Mouse (Mus musculus) lung, embryonic 15.5 days (tissue): ENCODE data around the gene Slc22a16. TPM values are rescaled to one million over a fixed set of nuclear protein-coding genes. Genes with fewer than 3 reads are reported as not detected.

Experiments
- ATAC-seq: fragments of 200-750 bp; cut with Nextera tagmentation; 2 replicates; pipeline ENCODE4 v1.8.0; 2017; ENCODE audit warnings: moderate number of reproducible peaks, borderline replicate concordance; ENCODE audit not compliant: low FRiP score, low TSS enrichment; ENCODE audit errors: extremely low read depth
- H3K27ac ChIP-seq: fragments of 300-500 bp; sonication (generic); 2 replicates; pipeline ENCODE4 v1.5.1; 2015; ENCODE audit warnings: moderate library complexity, mild to moderate bottlenecking, inconsistent platforms
- H3K27me3 ChIP-seq: fragments of 300-500 bp; sonication (generic); 2 replicates; pipeline ENCODE4 v1.6.1; 2015; ENCODE audit warnings: inconsistent platforms
- H3K36me3 ChIP-seq: fragments of 300-500 bp; sonication (generic); 2 replicates; pipeline ENCODE4 v1.6.1; 2015; ENCODE audit warnings: inconsistent platforms
- H3K4me1 ChIP-seq: fragments of 300-500 bp; sonication (generic); 2 replicates; pipeline ENCODE4 v1.6.1; 2015; ENCODE audit warnings: inconsistent platforms
- H3K4me2 ChIP-seq: fragments of 300-500 bp; sonication (generic); 2 replicates; pipeline ENCODE4 v1.6.1; 2015; ENCODE audit warnings: inconsistent platforms, mild to moderate bottlenecking, moderate library complexity
- H3K4me3 ChIP-seq: fragments of 300-500 bp; sonication (generic); 2 replicates; pipeline ENCODE4 v1.5.1; 2015; ENCODE audit warnings: mild to moderate bottlenecking, inconsistent platforms
- H3K9ac ChIP-seq: fragments of 300-500 bp; sonication (generic); 2 replicates; pipeline ENCODE4 v1.6.1; 2015; ENCODE audit warnings: inconsistent platforms
- H3K9me3 ChIP-seq: fragments of 300-500 bp; sonication (generic); 2 replicates; pipeline ENCODE4 v1.6.1; 2016; ENCODE audit warnings: inconsistent platforms
- WGBS: fragments of 180-500 bp; shearing (Covaris S2); methylation state at CpG from one replicate; pipeline ENCODE4 v1.1.7; 2015; 5-methylcytosine and 5-hydroxymethylcytosine counted together
- polyA plus RNA-seq: library from polyadenylated mRNA; unstranded; fragments of >200 nt; fragmentation: Nextera tagmentation; extraction: Ambion mirVana; gene quantifications from 2 replicates; pipeline ENCODE4 v1.2.1, GENCODE M21; 2015

Slc22a16 gene
- not detected in 2 replicates for polyA plus RNA-seq

- 82% methylated on average over 12 of the region's 12 CpGs for WGBS
These were observed at the start of gene Slc22a16 for GRCm38 (mm10) chr10:40570036-40570435. Gene Slc22a16, plus strand, starts transcription at chr10:40570336.

GRCm38 (mm10) chr10:40521579-40521978 lies 48.6 kb upstream of the Slc22a16 start:
- Histone ChIP-seq H3K4me2 (no peak overlapping the region), H3K27me3 (0 out of 2 replicates have a peak, but pooled peaks cover 2% of the 10 kb centered on the region), H3K4me1 (peaks cover 19% of the 10 kb centered on the region; the same call in 1 of the 2 replicates), H3K27ac (0 out of 2 replicates have a peak overlapping the region, but pooled peaks have one; percentile 8), H3K9me3 (no peaks in the 10 kb centered on the region), H3K9ac (no peak overlapping the region), H3K4me3 (no peak overlapping the region), H3K36me3 (no peaks in the 10 kb centered on the region)
- ATAC-seq: no peak; the same call in 1 of the 2 replicates
- WGBS: 36% methylated on average over 12 of the region's 12 CpGs

More at GRCm38 (mm10) chr10:40570036-40570435, at the start of gene Slc22a16:
- Histone ChIP-seq H3K9ac (no peak within 1 kb of the TSS), H3K4me3 (no peak within 1 kb of the TSS), H3K4me2 (no peak within 1 kb of the TSS), H3K4me1 (no peaks in the 10 kb centered on the region), H3K27me3 (no peaks in the 10 kb centered on the region), H3K9me3 (no peaks in the 10 kb centered on the region), H3K36me3 (no peaks in the 10 kb centered on the region), H3K27ac (no peak within 1 kb of the TSS)
- no peak for ATAC-seq

GRCm38 (mm10) chr10:40523312-40523975 lies 46.7 kb upstream of the Slc22a16 start:
- no peak for ATAC-seq
- 0 out of 2 replicates have a peak overlapping the region, but pooled peaks have one; percentile 5 for H3K27ac ChIP-seq
- no peaks in the 10 kb centered on the region for H3K9me3 ChIP-seq
- H3K36me3 ChIP-seq: no peaks in the 10 kb centered on the region
- 59% methylated on average over 7 of the region's 7 CpGs for WGBS
- no peak overlapping the region for H3K9ac ChIP-seq
- H3K4me1 ChIP-seq: peaks cover 28% of the 10 kb centered on the region
- 0 out of 2 replicates have a peak, but pooled peaks cover 3% of the 10 kb centered on the region for H3K27me3 ChIP-seq
- no peak overlapping the region for H3K4me3 ChIP-seq
- no peak overlapping the region for H3K4me2 ChIP-seq

- Histone ChIP-seq H3K9ac (no peak overlapping the region), H3K27me3 (0 out of 2 replicates have a peak, but pooled peaks cover 3% of the 10 kb centered on the region), H3K4me1 (peaks cover 28% of the 10 kb centered on the region), H3K36me3 (no peaks in the 10 kb centered on the region), H3K27ac (0 out of 2 replicates have a peak overlapping the region, but pooled peaks have one; percentile 0), H3K4me3 (no peak overlapping the region), H3K4me2 (no peak overlapping the region), H3K9me3 (no peaks in the 10 kb centered on the region)
- ATAC-seq: no peak
- WGBS: 67% methylated on average over 9 of the region's 9 CpGs
These were observed 45.9 kb upstream of the Slc22a16 start for GRCm38 (mm10) chr10:40524032-40524806.

GRCm38 (mm10) chr10:40524991-40525390 lies 45.1 kb upstream of the Slc22a16 start:
- peaks cover 28% of the 10 kb centered on the region for H3K4me1 ChIP-seq
- no peak for ATAC-seq
- 0 out of 2 replicates have a peak, but pooled peaks cover 3% of the 10 kb centered on the region for H3K27me3 ChIP-seq
- no peak overlapping the region for H3K4me3 ChIP-seq
- no peaks in the 10 kb centered on the region for H3K36me3 ChIP-seq
- 28% methylated on average over 10 of the region's 10 CpGs for WGBS
- no peak overlapping the region for H3K4me2 ChIP-seq
- H3K27ac ChIP-seq: no peak overlapping the region
- H3K9me3 ChIP-seq: no peaks in the 10 kb centered on the region
- no peak overlapping the region for H3K9ac ChIP-seq

GRCm38 (mm10) chr10:40525616-40526155 lies 44.5 kb upstream of the Slc22a16 start:
- peaks cover 28% of the 10 kb centered on the region for H3K4me1 ChIP-seq
- H3K4me3 ChIP-seq: no peak overlapping the region
- ATAC-seq: no peak
- no peak overlapping the region for H3K27ac ChIP-seq
- no peaks in the 10 kb centered on the region for H3K9me3 ChIP-seq
- H3K27me3 ChIP-seq: 0 out of 2 replicates have a peak, but pooled peaks cover 3% of the 10 kb centered on the region
- 58% methylated on average over 9 of the region's 9 CpGs for WGBS
- no peaks in the 10 kb centered on the region for H3K36me3 ChIP-seq
- no peak overlapping the region for H3K9ac ChIP-seq
- no peak overlapping the region for H3K4me2 ChIP-seq

- Histone ChIP-seq H3K4me2 (no peak overlapping the region), H3K36me3 (no peaks in the 10 kb centered on the region), H3K4me1 (peaks cover 28% of the 10 kb centered on the region), H3K9me3 (no peaks in the 10 kb centered on the region), H3K4me3 (no peak overlapping the region), H3K27me3 (0 out of 2 replicates have a peak, but pooled peaks cover 3% of the 10 kb centered on the region), H3K27ac (no peak overlapping the region), H3K9ac (no peak overlapping the region)
- WGBS: 77% methylated on average over 8 of the region's 8 CpGs
- ATAC-seq: no peak
These were observed 43.8 kb upstream of the Slc22a16 start for GRCm38 (mm10) chr10:40526301-40526761.

- H3K36me3 ChIP-seq: no peaks in the 10 kb centered on the region
- H3K9ac ChIP-seq: no peak overlapping the region
- no peaks in the 10 kb centered on the region for H3K9me3 ChIP-seq
- no peak overlapping the region for H3K4me3 ChIP-seq
- no peak overlapping the region for H3K4me2 ChIP-seq
- H3K27ac ChIP-seq: no peak overlapping the region
- 0 out of 2 replicates have a peak, but pooled peaks cover 3% of the 10 kb centered on the region for H3K27me3 ChIP-seq
- H3K4me1 ChIP-seq: peaks cover 28% of the 10 kb centered on the region
- WGBS: 62% methylated on average over 3 of the region's 3 CpGs
- ATAC-seq: no peak
These were observed 43.1 kb upstream of the Slc22a16 start for GRCm38 (mm10) chr10:40526986-40527385.

- no peaks in the 10 kb centered on the region for H3K9me3 ChIP-seq
- H3K4me1 ChIP-seq: peaks cover 28% of the 10 kb centered on the region
- no peak overlapping the region for H3K4me3 ChIP-seq
- ATAC-seq: no peak
- 22% methylated on average over 8 of the region's 8 CpGs for WGBS
- H3K27me3 ChIP-seq: 0 out of 2 replicates have a peak, but pooled peaks cover 3% of the 10 kb centered on the region
- no peak overlapping the region for H3K27ac ChIP-seq
- H3K36me3 ChIP-seq: no peaks in the 10 kb centered on the region
- no peak overlapping the region for H3K9ac ChIP-seq
- no peak overlapping the region for H3K4me2 ChIP-seq
These were observed 42.6 kb upstream of the Slc22a16 start for GRCm38 (mm10) chr10:40527573-40527972.

- WGBS: 74% methylated on average over 8 of the region's 10 CpGs
- H3K4me2 ChIP-seq: no peak overlapping the region
- H3K27me3 ChIP-seq: 0 out of 2 replicates have a peak, but pooled peaks cover 3% of the 10 kb centered on the region
- H3K4me3 ChIP-seq: no peak overlapping the region
- no peak; the same call in 1 of the 2 replicates for ATAC-seq
- H3K9me3 ChIP-seq: no peaks in the 10 kb centered on the region
- H3K36me3 ChIP-seq: no peaks in the 10 kb centered on the region
- peaks cover 20% of the 10 kb centered on the region for H3K4me1 ChIP-seq
- H3K9ac ChIP-seq: no peak overlapping the region
- H3K27ac ChIP-seq: no peak overlapping the region
These were observed 41.5 kb upstream of the Slc22a16 start for GRCm38 (mm10) chr10:40528668-40529067.

GRCm38 (mm10) chr10:40529617-40530016 lies 40.5 kb upstream of the Slc22a16 start:
- H3K9ac ChIP-seq: no peak overlapping the region
- no peaks in the 10 kb centered on the region for H3K36me3 ChIP-seq
- H3K4me1 ChIP-seq: peaks cover 12% of the 10 kb centered on the region
- no peak for ATAC-seq
- 52% methylated on average over 6 of the region's 6 CpGs for WGBS
- H3K4me2 ChIP-seq: no peak overlapping the region
- no peaks in the 10 kb centered on the region for H3K9me3 ChIP-seq
- 0 out of 2 replicates have a peak, but pooled peaks cover 3% of the 10 kb centered on the region for H3K27me3 ChIP-seq
- no peak overlapping the region for H3K4me3 ChIP-seq
- no peak overlapping the region for H3K27ac ChIP-seq
